ENCODE assay signal across 9 mouse cellular contexts in the genomic region with DNA sequence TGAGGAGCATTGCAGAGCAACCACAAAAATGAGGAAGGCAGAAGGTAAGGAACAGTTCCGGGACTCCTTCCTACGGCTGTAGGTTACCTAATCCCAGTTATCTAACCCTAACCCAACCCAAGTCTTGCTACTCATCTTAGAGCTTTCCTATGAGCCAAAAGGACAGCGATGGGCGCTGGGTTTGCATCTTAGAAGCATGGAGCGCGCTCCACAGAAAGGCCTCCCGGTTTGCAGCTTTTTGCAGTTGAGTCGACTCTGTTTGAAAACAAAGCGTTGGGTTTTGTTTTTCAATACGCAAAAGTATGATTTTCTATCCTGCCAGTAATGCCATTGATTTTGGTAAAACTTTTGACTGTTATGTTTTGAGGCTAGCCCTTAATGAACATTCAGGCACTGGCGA. TPM values are rescaled to one million over a fixed set of nuclear protein-coding genes. Genes with fewer than 3 reads are reported as not detected.
DNase-seq lines count a peak whose midpoint lies in the region; ATAC-seq lines count a peak whose summit lies in the region.
"Had no signal": no experiment of that assay in that cellular context is flagged by ENCODE, and none has a peak within 500 bp of the region (broad histone marks: within the 10 kb centered on the region; RNA-seq: fewer than 3 reads in every experiment).

No protein-coding gene starts in this region.

- peak overlapping the region; percentile 58 for H3K9ac ChIP-seq in midbrain, embryonic 11.5 days (ENCODE audit: low read length)

- 1% methylated on average over 11 of the region's 11 CpGs for WGBS in heart, embryonic 10.5 days
- under 1% methylated on average over 11 of the region's 11 CpGs for WGBS in hindbrain, embryonic 10.5 days
- under 1% methylated on average over 11 of the region's 11 CpGs for WGBS in midbrain, embryonic 11.5 days

- DNase-seq in heart, embryonic 10.5 days (ENCODE audit: low spot score), result no peak
- no peak for DNase-seq in heart, postnatal 36 days
- peak; percentile 35 for DNase-seq in ZHBTc4 (ENCODE audit: low read depth, low spot score)
- no peak for DNase-seq in hindbrain, embryonic 10.5 days (ENCODE audit: low spot score)
- no peak for DNase-seq in midbrain, embryonic 11.5 days (ENCODE audit: low spot score, missing footprints)
- DNase-seq in spleen, postnatal 14 days (ENCODE audit: low spot score in 2 of 2), result no peak
- DNase-seq in layer of hippocampus, adult 9-10 months (ENCODE audit: low spot score), result no peak

- intact Hi-C loops in heart, postnatal 36 days (cut with DNase I), result no loop called here

- peaks cover 13% of the 10 kb centered on the region for H3K4me1 ChIP-seq in heart, embryonic 10.5 days
- peaks cover 21% of the 10 kb centered on the region; the same call in 1 of the 2 replicates for H3K4me1 ChIP-seq in hindbrain, embryonic 10.5 days (replicated peaks)
- H3K4me1 ChIP-seq in midbrain, embryonic 11.5 days (ENCODE audit: control insufficient read depth, insufficient read depth, low read length), result no peaks in the 10 kb centered on the region; the same call in 1 of the 2 replicates

- H3K27me3 ChIP-seq in heart, embryonic 10.5 days (ENCODE audit: insufficient read depth, poor library complexity, severe bottlenecking), result peaks cover 11% of the 10 kb centered on the region
- H3K27me3 ChIP-seq in hindbrain, embryonic 10.5 days (ENCODE audit: insufficient read depth, poor library complexity, severe bottlenecking), result peaks cover 24% of the 10 kb centered on the region
- H3K27me3 ChIP-seq in midbrain, embryonic 11.5 days (ENCODE audit: control insufficient read depth, insufficient read depth, low read length), result no peaks in the 10 kb centered on the region

- ATAC-seq in midbrain, embryonic 11.5 days (ENCODE audit: low FRiP score), result no peak
- ATAC-seq in inflammation-experienced regulatory T-cells, adult 6 months, result no peak

- no peaks in the 10 kb centered on the region for H3K9me3 ChIP-seq in heart, embryonic 10.5 days
- H3K9me3 ChIP-seq in hindbrain, embryonic 10.5 days, result no peaks in the 10 kb centered on the region
- no peaks in the 10 kb centered on the region for H3K9me3 ChIP-seq in midbrain, embryonic 11.5 days (ENCODE audit: control insufficient read depth, low read length)

- H3K4me3 ChIP-seq in heart, embryonic 10.5 days, result peak overlapping the region; percentile 64
- H3K4me3 ChIP-seq in hindbrain, embryonic 10.5 days, result peak overlapping the region; percentile 60
- H3K4me3 ChIP-seq in midbrain, embryonic 11.5 days (ENCODE audit: low read depth, low read length), result peak overlapping the region; percentile 43

- no peaks in the 10 kb centered on the region for H3K36me3 ChIP-seq in heart, embryonic 10.5 days
- no peaks in the 10 kb centered on the region for H3K36me3 ChIP-seq in hindbrain, embryonic 10.5 days
- H3K36me3 ChIP-seq in midbrain, embryonic 11.5 days (ENCODE audit: control insufficient read depth, insufficient read depth, low read length), result no peaks in the 10 kb centered on the region

- peak overlapping the region; percentile 11; the same call in 1 of the 2 replicates for H3K27ac ChIP-seq in heart, embryonic 10.5 days
- peak overlapping the region; percentile 73; the same call in 1 of the 2 replicates for H3K27ac ChIP-seq in hindbrain, embryonic 10.5 days
- H3K27ac ChIP-seq in midbrain, embryonic 11.5 days (ENCODE audit: low read depth, low read length), result no peak overlapping the region

- H3K4me2 ChIP-seq in midbrain, embryonic 11.5 days, result peak overlapping the region; percentile 48

RNA-seq across cellular contexts. Expression of a gene that starts 28.6 kb away (rescaled TPM):
- not detected in 2 replicates for polyA plus RNA-seq in heart, embryonic 10.5 days (2016; fragmentation: Nextera tagmentation; extraction: Ambion mirVana)
- total RNA-seq in heart, postnatal 36 days (2021), result not detected
- polyA plus RNA-seq in hindbrain, embryonic 10.5 days (2016; fragmentation: Nextera tagmentation; extraction: Ambion mirVana), result not detected in 2 replicates
- not detected in 2 replicates for polyA plus RNA-seq in midbrain, embryonic 11.5 days (2014; fragmentation: Nextera tagmentation; extraction: Ambion mirVana)
- not detected for polyA plus RNA-seq in inflammation-experienced regulatory T-cells, adult 6 months (2017; shearing (Covaris generic))
- total RNA-seq: CH12.LX had no signal

RNA-seq across cellular contexts. Expression of a gene that starts 48.0 kb away (rescaled TPM):
- polyA plus RNA-seq in heart, embryonic 10.5 days (2016; fragmentation: Nextera tagmentation; extraction: Ambion mirVana), result not detected in 2 replicates
- total RNA-seq in heart, postnatal 36 days (2021), result not detected
- polyA plus RNA-seq in hindbrain, embryonic 10.5 days (2016; fragmentation: Nextera tagmentation; extraction: Ambion mirVana), result 0.12 TPM in 1 of 2 replicates, not detected in the other
- polyA plus RNA-seq in midbrain, embryonic 11.5 days (2014; fragmentation: Nextera tagmentation; extraction: Ambion mirVana), result not detected in 2 replicates
- not detected for polyA plus RNA-seq in inflammation-experienced regulatory T-cells, adult 6 months (2017; shearing (Covaris generic))
